Mouse (Mus musculus) forebrain, embryonic 12.5 days (tissue): ENCODE measurements around the gene Exoc3l4. TPM values are rescaled to one million over a fixed set of nuclear protein-coding genes. Genes with fewer than 3 reads are reported as not detected.

Experiments
- ATAC-seq: fragments of 200-750 bp; cut with Nextera tagmentation; 2 replicates; pipeline ENCODE4 v1.8.0; 2017; ENCODE audit warnings: moderate TSS enrichment; ENCODE audit not compliant: low FRiP score
- H3K27ac ChIP-seq: fragments of 300-500 bp; sonication (generic); 2 replicates; pipeline ENCODE4 v1.5.1; 2016; ENCODE audit warnings: mild to moderate bottlenecking
- H3K27me3 ChIP-seq: fragments of 300-500 bp; sonication (generic); 2 replicates; pipeline ENCODE4 v1.6.1; 2016; ENCODE audit warnings: mild to moderate bottlenecking
- H3K36me3 ChIP-seq: fragments of 300-500 bp; sonication (generic); replicated peaks from 2 replicates; pipeline ENCODE4 v1.6.1; 2016; ENCODE audit warnings: mild to moderate bottlenecking
- H3K4me1 ChIP-seq: fragments of 300-500 bp; sonication (generic); 2 replicates; pipeline ENCODE4 v1.6.1; 2016
- H3K4me2 ChIP-seq: fragments of 300-500 bp; sonication (generic); 2 replicates; pipeline ENCODE4 v1.6.1; 2016; ENCODE audit warnings: mild to moderate bottlenecking, moderate library complexity
- H3K4me3 ChIP-seq: fragments of 300-500 bp; sonication (generic); replicated peaks from 2 replicates; pipeline ENCODE4 v1.5.1; 2016; ENCODE audit warnings: mild to moderate bottlenecking
- H3K9ac ChIP-seq: fragments of 300-500 bp; sonication (generic); 2 replicates; pipeline ENCODE4 v1.6.1; 2016; ENCODE audit warnings: mild to moderate bottlenecking
- H3K9me3 ChIP-seq: fragments of 300-500 bp; sonication (generic); 2 replicates; pipeline ENCODE4 v1.6.1; 2016
- WGBS: fragments of 180-500 bp; shearing (Covaris S2); methylation state at CpG from one replicate; pipeline ENCODE4 v1.1.7; 2016; 5-methylcytosine and 5-hydroxymethylcytosine counted together
- polyA plus RNA-seq: library from polyadenylated mRNA; unstranded; fragments of >200 nt; fragmentation: Nextera tagmentation; extraction: Ambion mirVana; gene quantifications from 2 replicates; pipeline ENCODE4 v1.2.1, GENCODE M21; 2016

The Exoc3l4 gene
- polyA plus RNA-seq, 1 experiment from 2014 or later: 3.3 TPM

DNA sequence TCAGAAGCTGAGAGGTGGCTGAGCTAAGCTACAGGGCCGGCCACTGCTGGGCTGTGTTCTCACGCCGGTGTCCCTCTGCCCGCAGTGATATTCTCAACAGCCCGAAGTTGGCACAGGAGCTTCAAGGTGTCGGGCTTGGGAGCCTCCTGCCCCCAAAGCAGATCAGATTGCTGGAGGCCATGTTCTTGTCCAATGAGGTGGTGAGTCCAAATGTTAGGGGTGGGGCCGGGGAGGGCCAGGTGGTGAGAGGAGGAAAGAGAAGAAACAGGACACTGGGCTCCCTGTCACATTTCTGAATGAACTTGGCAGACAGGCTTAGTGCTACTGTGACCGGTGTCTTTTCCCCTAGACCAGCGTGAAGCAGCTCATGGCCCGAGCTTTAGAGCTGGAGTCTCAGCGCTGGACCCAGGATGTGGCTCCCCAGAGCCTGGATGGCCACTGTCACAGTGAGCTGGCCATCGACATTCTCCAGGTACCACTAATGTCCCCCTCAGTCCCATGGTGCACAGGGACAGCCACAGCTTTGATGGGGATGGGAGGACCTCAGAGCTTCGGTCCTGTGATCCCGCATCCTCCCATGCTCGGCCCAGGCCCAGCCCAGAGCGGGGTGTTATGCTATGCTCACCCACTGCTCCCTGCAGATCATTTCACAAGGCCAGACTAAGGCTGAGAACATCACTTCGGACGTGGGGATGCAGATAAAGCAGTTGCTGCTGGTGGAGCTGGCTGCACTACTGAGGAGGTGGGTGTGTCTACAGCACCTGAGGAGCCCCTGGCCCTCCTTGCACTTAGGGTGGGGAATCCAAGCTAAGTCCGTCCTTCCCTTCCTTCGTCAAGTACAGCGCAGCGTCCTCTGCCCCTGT, 31.3 kb downstream of the Exoc3l4 start:
- H3K9ac ChIP-seq: no peak overlapping the region
- ATAC-seq: no peak

GRCm38 (mm10) chr12:111448931-111449705, 32.3 kb downstream of the Exoc3l4 start:
- WGBS: 16% methylated on average over 13 of the region's 14 CpGs
- Histone ChIP-seq H3K36me3 (no peaks in the 10 kb centered on the region), H3K4me2 (no peak overlapping the region), H3K4me3 (no peak overlapping the region), H3K9me3 (no peaks in the 10 kb centered on the region), H3K27ac (no peak overlapping the region), H3K27me3 (peaks cover 93% of the 10 kb centered on the region), H3K9ac (no peak overlapping the region), H3K4me1 (peaks cover 10% of the 10 kb centered on the region)
- ATAC-seq: no peak

More for the DNA sequence above, 31.3 kb downstream of the Exoc3l4 start:
- H3K36me3 ChIP-seq: no peaks in the 10 kb centered on the region
- H3K4me1 ChIP-seq: peaks cover 10% of the 10 kb centered on the region
- peaks cover 94% of the 10 kb centered on the region for H3K27me3 ChIP-seq
- no peak overlapping the region for H3K4me2 ChIP-seq
- no peak overlapping the region for H3K27ac ChIP-seq
- H3K4me3 ChIP-seq: no peak overlapping the region
- WGBS: 12% methylated on average over 22 of the region's 22 CpGs
- H3K9me3 ChIP-seq: no peaks in the 10 kb centered on the region

DNA sequence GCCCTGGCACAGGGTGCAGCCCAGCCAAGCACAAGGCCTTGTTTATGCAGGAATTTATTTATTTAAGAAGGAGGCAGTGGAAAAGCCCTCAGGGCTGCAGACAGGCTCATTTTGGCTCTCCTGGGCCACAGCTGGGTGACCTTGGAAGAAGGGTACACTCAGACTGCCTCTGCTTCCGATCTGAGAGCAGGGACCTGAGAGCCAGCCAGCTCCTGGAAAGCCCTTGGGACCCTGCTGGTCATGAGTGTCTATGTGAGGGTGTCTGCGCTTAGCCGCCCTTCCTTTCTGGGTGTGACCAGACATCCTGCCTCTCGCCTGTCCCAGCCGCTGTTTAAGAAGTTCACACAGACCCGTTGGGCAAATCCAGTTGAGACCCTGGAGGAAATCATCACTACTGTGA, 33.5 kb downstream of the Exoc3l4 start:
- Histone ChIP-seq H3K27me3 (peaks cover 85% of the 10 kb centered on the region), H3K4me2 (no peak overlapping the region), H3K4me1 (peaks cover 10% of the 10 kb centered on the region), H3K9ac (no peak overlapping the region), H3K36me3 (no peaks in the 10 kb centered on the region), H3K27ac (no peak overlapping the region), H3K4me3 (no peak overlapping the region), H3K9me3 (no peaks in the 10 kb centered on the region)
- 40% methylated on average over 6 of the region's 6 CpGs for WGBS
- no peak for ATAC-seq

DNA sequence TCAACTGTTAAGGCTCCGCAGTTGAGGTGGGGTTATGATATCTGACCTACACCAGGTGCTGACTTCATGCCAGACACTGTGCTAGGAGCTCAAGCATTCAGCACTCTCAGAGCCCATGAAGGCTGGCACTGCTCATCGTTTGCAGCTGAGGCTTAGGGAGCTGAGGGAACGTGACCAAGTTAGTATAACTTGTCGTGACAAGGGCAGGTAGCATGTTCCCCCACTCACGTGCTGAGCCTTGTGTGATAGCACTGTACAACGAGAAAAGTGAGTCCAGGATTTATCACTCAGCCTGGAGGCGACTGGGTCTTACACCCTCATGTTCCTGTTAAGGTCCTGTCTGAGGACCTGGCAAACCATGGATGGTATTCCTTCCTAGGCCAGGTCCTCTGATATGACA, 34.7 kb downstream of the Exoc3l4 start:
- H3K4me3 ChIP-seq: no peak overlapping the region
- no peak overlapping the region for H3K9ac ChIP-seq
- H3K4me2 ChIP-seq: no peak overlapping the region
- no peaks in the 10 kb centered on the region for H3K36me3 ChIP-seq
- no peak for ATAC-seq
- 82% methylated on average over 7 of the region's 7 CpGs for WGBS
- H3K27me3 ChIP-seq: peaks cover 85% of the 10 kb centered on the region
- H3K27ac ChIP-seq: no peak overlapping the region
- H3K4me1 ChIP-seq: peaks cover 2% of the 10 kb centered on the region; the same call in 1 of the 2 replicates
- no peaks in the 10 kb centered on the region for H3K9me3 ChIP-seq

GRCm38 (mm10) chr12:111454021-111454420, 37.2 kb downstream of the Exoc3l4 start:
- Histone ChIP-seq H3K4me1 (no peaks in the 10 kb centered on the region), H3K27me3 (peaks cover 81% of the 10 kb centered on the region), H3K9me3 (no peaks in the 10 kb centered on the region), H3K27ac (no peak overlapping the region), H3K4me3 (no peak overlapping the region), H3K36me3 (no peaks in the 10 kb centered on the region), H3K4me2 (no peak overlapping the region), H3K9ac (no peak overlapping the region)
- 44% methylated on average over 4 of the region's 4 CpGs for WGBS
- ATAC-seq: no peak

- no peaks in the 10 kb centered on the region for H3K9me3 ChIP-seq
- H3K27ac ChIP-seq: no peak overlapping the region
- H3K4me3 ChIP-seq: no peak overlapping the region
- WGBS: 62% methylated on average over 10 of the region's 10 CpGs
- no peak overlapping the region for H3K4me2 ChIP-seq
- H3K27me3 ChIP-seq: peaks cover 76% of the 10 kb centered on the region
- no peak for ATAC-seq
- H3K36me3 ChIP-seq: no peaks in the 10 kb centered on the region
- no peak overlapping the region for H3K9ac ChIP-seq
- H3K4me1 ChIP-seq: no peaks in the 10 kb centered on the region
Observed at GRCm38 (mm10) chr12:111454543-111455280, 37.9 kb downstream of the Exoc3l4 start.

- WGBS: 68% methylated on average over 12 of the region's 12 CpGs
- Histone ChIP-seq H3K9ac (no peak overlapping the region), H3K27ac (no peak overlapping the region), H3K27me3 (peaks cover 76% of the 10 kb centered on the region), H3K4me3 (no peak overlapping the region), H3K9me3 (no peaks in the 10 kb centered on the region), H3K36me3 (no peaks in the 10 kb centered on the region), H3K4me2 (no peak overlapping the region), H3K4me1 (no peaks in the 10 kb centered on the region)
- ATAC-seq: no peak
Observed at GRCm38 (mm10) chr12:111455311-111455846, 38.6 kb downstream of the Exoc3l4 start.

- H3K9ac ChIP-seq: no peak overlapping the region
- H3K4me1 ChIP-seq: no peaks in the 10 kb centered on the region
- H3K9me3 ChIP-seq: no peaks in the 10 kb centered on the region
- H3K4me3 ChIP-seq: no peak overlapping the region
- H3K27me3 ChIP-seq: peaks cover 76% of the 10 kb centered on the region
- H3K4me2 ChIP-seq: no peak overlapping the region
- H3K36me3 ChIP-seq: no peaks in the 10 kb centered on the region
- ATAC-seq: no peak
- H3K27ac ChIP-seq: no peak overlapping the region
- WGBS: 52% methylated on average over 8 of the region's 8 CpGs
Observed at GRCm38 (mm10) chr12:111455860-111456259, 39.0 kb downstream of the Exoc3l4 start.

- WGBS: 88% methylated on average over 1 of the region's 1 CpGs
- Histone ChIP-seq H3K9ac (no peak overlapping the region), H3K27me3 (peaks cover 61% of the 10 kb centered on the region), H3K9me3 (no peaks in the 10 kb centered on the region), H3K4me2 (no peak overlapping the region), H3K36me3 (no peaks in the 10 kb centered on the region), H3K4me1 (no peaks in the 10 kb centered on the region), H3K4me3 (no peak overlapping the region), H3K27ac (no peak overlapping the region)
- no peak for ATAC-seq
Observed at GRCm38 (mm10) chr12:111457742-111458141, 40.9 kb downstream of the Exoc3l4 start.

DNA sequence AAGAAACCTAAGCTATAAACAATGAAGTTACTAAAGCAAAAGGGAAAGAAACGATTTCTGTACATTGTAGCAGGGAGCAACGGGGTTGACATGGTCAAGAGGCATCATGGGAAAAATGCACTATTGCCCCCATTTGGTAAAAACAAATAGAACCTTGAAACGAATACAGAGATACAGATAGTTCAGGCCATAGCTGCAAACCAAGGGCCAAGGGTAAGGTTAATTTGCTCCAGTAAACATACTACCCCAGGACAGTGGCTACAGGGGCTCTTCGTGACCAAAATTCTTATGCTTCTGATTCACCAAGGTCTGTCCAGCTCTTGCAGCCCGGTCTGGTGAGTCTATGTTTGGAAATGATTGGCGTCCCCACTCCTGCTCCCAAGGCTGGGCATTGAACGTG, 46.8 kb downstream of the Exoc3l4 start:
- H3K27ac ChIP-seq: no peak overlapping the region
- H3K9ac ChIP-seq: no peak overlapping the region
- ATAC-seq: no peak
- H3K9me3 ChIP-seq: no peaks in the 10 kb centered on the region
- WGBS: 85% methylated on average over 7 of the region's 7 CpGs
- H3K4me3 ChIP-seq: no peak overlapping the region
- peaks cover 25% of the 10 kb centered on the region for H3K27me3 ChIP-seq
- H3K4me1 ChIP-seq: no peaks in the 10 kb centered on the region; the same call in 1 of the 2 replicates
- H3K36me3 ChIP-seq: no peaks in the 10 kb centered on the region
- H3K4me2 ChIP-seq: no peak overlapping the region

GRCm38 (mm10) chr12:111466369-111466768, 49.6 kb downstream of the Exoc3l4 start:
- no peak overlapping the region for H3K4me3 ChIP-seq
- H3K27ac ChIP-seq: no peak overlapping the region
- peaks cover 16% of the 10 kb centered on the region for H3K27me3 ChIP-seq
- H3K9me3 ChIP-seq: no peaks in the 10 kb centered on the region
- no peaks in the 10 kb centered on the region; the same call in 1 of the 2 replicates for H3K4me1 ChIP-seq
- H3K9ac ChIP-seq: no peak overlapping the region
- no peak for ATAC-seq
- no peaks in the 10 kb centered on the region for H3K36me3 ChIP-seq
- WGBS: 94% methylated on average over 3 of the region's 3 CpGs
- no peak overlapping the region for H3K4me2 ChIP-seq

- Histone ChIP-seq H3K4me1 (no peaks in the 10 kb centered on the region; the same call in 1 of the 2 replicates), H3K27me3 (peaks cover 16% of the 10 kb centered on the region), H3K36me3 (no peaks in the 10 kb centered on the region), H3K27ac (no peak overlapping the region), H3K4me3 (no peak overlapping the region), H3K4me2 (no peak overlapping the region), H3K9me3 (no peaks in the 10 kb centered on the region), H3K9ac (no peak overlapping the region)
- ATAC-seq: no peak
- WGBS: 65% methylated on average over 7 of the region's 7 CpGs
Observed at GRCm38 (mm10) chr12:111468206-111468605, 51.4 kb downstream of the Exoc3l4 start.
